Mouse (Mus musculus): ENCODE data around the gene Cat. TPM values are rescaled to one million over a fixed set of nuclear protein-coding genes. Genes with fewer than 3 reads are reported as not detected.

The Cat gene
- polyA plus RNA-seq, 1 experiment from 2014 or later: 86.2 TPM

GRCm38 (mm10) chr2:103425456-103426063, 59.4 kb downstream of the Cat start:
- no peak overlapping the region for H3K4me3 ChIP-seq
- no peak overlapping the region for H3K4me2 ChIP-seq
- H3K36me3 ChIP-seq (replicated peaks): no peaks in the 10 kb centered on the region
- H3K9me3 ChIP-seq: no peaks in the 10 kb centered on the region
- H3K27ac ChIP-seq: no peak overlapping the region
- 81% methylated on average over 11 of the region's 11 CpGs for WGBS
- peaks cover 15% of the 10 kb centered on the region; the same call in 1 of the 2 replicates for H3K4me1 ChIP-seq
- no peak overlapping the region for H3K9ac ChIP-seq
- no peaks in the 10 kb centered on the region for H3K27me3 ChIP-seq (replicated peaks)
- ATAC-seq (replicated peaks): no peak

GRCm38 (mm10) chr2:103424349-103425026, 60.5 kb downstream of the Cat start:
- no peak overlapping the region for H3K4me3 ChIP-seq
- WGBS: 14% methylated on average over 12 of the region's 12 CpGs
- no peaks in the 10 kb centered on the region for H3K27me3 ChIP-seq (replicated peaks)
- H3K4me2 ChIP-seq: peak overlapping the region; percentile 29
- H3K27ac ChIP-seq: no peak overlapping the region; the same call in 1 of the 2 replicates
- no peaks in the 10 kb centered on the region for H3K9me3 ChIP-seq
- H3K9ac ChIP-seq: no peak overlapping the region
- ATAC-seq (replicated peaks): peak; percentile 70; the same call in 1 of the 2 replicates
- no peaks in the 10 kb centered on the region for H3K36me3 ChIP-seq (replicated peaks)
- peaks cover 15% of the 10 kb centered on the region; the same call in 1 of the 2 replicates for H3K4me1 ChIP-seq

- Histone ChIP-seq H3K36me3 (replicated peaks) (no peaks in the 10 kb centered on the region), H3K27ac (no peak overlapping the region; the same call in 1 of the 2 replicates), H3K9me3 (no peaks in the 10 kb centered on the region), H3K4me3 (no peak overlapping the region), H3K27me3 (replicated peaks) (no peaks in the 10 kb centered on the region), H3K4me1 (peaks cover 15% of the 10 kb centered on the region; the same call in 1 of the 2 replicates), H3K4me2 (peak overlapping the region; percentile 29), H3K9ac (no peak overlapping the region)
- WGBS: 39% methylated on average over 12 of the region's 12 CpGs
- ATAC-seq (replicated peaks): peak; percentile 53; the same call in 1 of the 2 replicates
Observed at GRCm38 (mm10) chr2:103423884-103424283, 61.1 kb downstream of the Cat start.

GRCm38 (mm10) chr2:103420650-103421507, 64.1 kb downstream of the Cat start:
- no peaks in the 10 kb centered on the region for H3K36me3 ChIP-seq (replicated peaks)
- H3K9ac ChIP-seq: no peak overlapping the region
- peaks cover 15% of the 10 kb centered on the region; the same call in 1 of the 2 replicates for H3K4me1 ChIP-seq
- 0 out of 2 replicates have a peak, but pooled peaks have one; percentile 31 for ATAC-seq (replicated peaks)
- no peaks in the 10 kb centered on the region for H3K9me3 ChIP-seq
- no peak overlapping the region for H3K4me2 ChIP-seq
- no peak overlapping the region for H3K4me3 ChIP-seq
- H3K27me3 ChIP-seq (replicated peaks): no peaks in the 10 kb centered on the region
- H3K27ac ChIP-seq: no peak overlapping the region
- 65% methylated on average over 15 of the region's 15 CpGs for WGBS

GRCm38 (mm10) chr2:103415774-103416173, 69.2 kb downstream of the Cat start:
- Histone ChIP-seq H3K36me3 (replicated peaks) (no peaks in the 10 kb centered on the region), H3K4me3 (no peak overlapping the region), H3K4me2 (no peak overlapping the region), H3K9ac (no peak overlapping the region), H3K27ac (no peak overlapping the region), H3K9me3 (no peaks in the 10 kb centered on the region), H3K4me1 (0 out of 2 replicates have a peak, but pooled peaks cover under 1% of the 10 kb centered on the region), H3K27me3 (replicated peaks) (no peaks in the 10 kb centered on the region)
- no peak for ATAC-seq (replicated peaks)
- 98% methylated on average over 3 of the region's 3 CpGs for WGBS

- Histone ChIP-seq H3K4me2 (no peak overlapping the region), H3K27ac (no peak overlapping the region), H3K9ac (no peak overlapping the region), H3K27me3 (replicated peaks) (no peaks in the 10 kb centered on the region), H3K36me3 (replicated peaks) (no peaks in the 10 kb centered on the region), H3K4me3 (no peak overlapping the region), H3K4me1 (no peaks in the 10 kb centered on the region), H3K9me3 (no peaks in the 10 kb centered on the region)
- WGBS: 87% methylated on average over 5 of the region's 5 CpGs
- ATAC-seq (replicated peaks): no peak
Observed at GRCm38 (mm10) chr2:103413381-103413780, 71.6 kb downstream of the Cat start.

GRCm38 (mm10) chr2:103411816-103412215, 73.1 kb downstream of the Cat start:
- Histone ChIP-seq H3K4me2 (no peak overlapping the region), H3K27me3 (replicated peaks) (no peaks in the 10 kb centered on the region), H3K36me3 (replicated peaks) (no peaks in the 10 kb centered on the region), H3K4me3 (no peak overlapping the region), H3K9me3 (no peaks in the 10 kb centered on the region), H3K4me1 (no peaks in the 10 kb centered on the region), H3K9ac (no peak overlapping the region), H3K27ac (no peak overlapping the region)
- ATAC-seq (replicated peaks): no peak
- 91% methylated on average over 3 of the region's 3 CpGs for WGBS

- H3K27me3 ChIP-seq (replicated peaks): no peaks in the 10 kb centered on the region
- no peak within 1 kb of the TSS for H3K4me3 ChIP-seq
- no peak for ATAC-seq (replicated peaks)
- no peak within 1 kb of the TSS for H3K9ac ChIP-seq
- no peak within 1 kb of the TSS for H3K4me2 ChIP-seq
- H3K9me3 ChIP-seq: no peaks in the 10 kb centered on the region
- H3K4me1 ChIP-seq: no peaks in the 10 kb centered on the region
- H3K36me3 ChIP-seq (replicated peaks): no peaks in the 10 kb centered on the region
- H3K27ac ChIP-seq: no peak within 1 kb of the TSS
- WGBS: 90% methylated on average over 6 of the region's 6 CpGs
Observed at GRCm38 (mm10) chr2:103411348-103411747, 73.6 kb downstream of the Cat start, which contains the start of gene Elf5. TSS of gene Elf5 (plus strand) at chr2:103411688.

- ATAC-seq (replicated peaks): no peak
- Histone ChIP-seq H3K4me2 (no peak overlapping the region), H3K4me1 (no peaks in the 10 kb centered on the region), H3K4me3 (no peak overlapping the region), H3K36me3 (replicated peaks) (no peaks in the 10 kb centered on the region), H3K27me3 (replicated peaks) (no peaks in the 10 kb centered on the region), H3K27ac (no peak overlapping the region), H3K9me3 (no peaks in the 10 kb centered on the region), H3K9ac (no peak overlapping the region)
- WGBS: 84% methylated on average over 3 of the region's 3 CpGs
Observed at GRCm38 (mm10) chr2:103406239-103406638, 78.7 kb downstream of the Cat start.

Other genes with a start within 250 kb of the Cat start
- gene Ehf, start 181.9 kb downstream of the Cat start, polyA plus RNA-seq (2015; fragmentation: Nextera tagmentation; extraction: Ambion mirVana): 0.11 and 0.18 TPM in 2 replicates
- not detected in 2 replicates for gene Elf5, start 73.5 kb downstream of the Cat start, polyA plus RNA-seq (2015; fragmentation: Nextera tagmentation; extraction: Ambion mirVana)
- gene Abtb2, start 81.2 kb upstream of the Cat start, polyA plus RNA-seq (2015; fragmentation: Nextera tagmentation; extraction: Ambion mirVana): 9.6 and 10.3 TPM in 2 replicates

Data from midbrain, embryonic 15.5 days (tissue).